Comparison of ENCODE assay signal across 8 mouse cellular contexts in the genomic region with DNA sequence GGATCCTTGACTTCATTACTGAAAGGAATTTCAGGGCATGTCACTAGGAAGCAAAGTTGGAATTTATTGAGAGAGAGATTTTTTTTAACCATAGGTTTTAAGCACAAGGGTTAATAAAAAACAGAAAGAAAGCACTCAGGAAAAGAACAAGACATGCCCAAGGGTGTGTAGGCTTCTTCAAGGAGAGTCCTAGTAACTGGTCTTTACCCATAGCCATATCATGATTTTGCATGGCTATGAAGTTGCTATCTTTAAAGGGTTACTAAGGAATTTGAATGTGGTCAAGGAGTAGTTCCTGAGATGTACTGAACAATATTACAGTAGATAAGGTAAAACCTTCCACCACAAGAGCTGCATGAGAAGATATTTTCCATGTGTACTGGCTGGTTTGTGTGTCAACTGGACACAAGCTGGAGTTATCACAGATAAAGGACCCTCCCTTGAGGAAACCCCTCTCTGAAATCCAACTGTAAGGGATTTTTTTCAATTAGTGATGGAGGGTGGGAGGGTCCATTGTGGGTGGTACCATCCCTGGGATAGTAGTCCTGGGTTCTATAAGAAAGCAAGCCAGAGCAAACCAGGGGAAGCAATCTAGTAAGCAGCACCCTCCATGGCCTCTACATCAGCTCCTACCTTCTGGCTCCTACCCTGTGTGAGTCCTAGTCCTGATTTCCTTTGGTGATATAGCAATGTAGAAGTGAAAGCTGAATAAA.
A peak's percentile ranks its signal among the peaks of the same experiment; 100 is the strongest.
DNase-seq lines count a peak whose midpoint lies in the region; ATAC-seq and TF ChIP-seq lines count a peak whose summit lies in the region.

No protein-coding gene starts in this region.

- TF ChIP-seq CTCF in kidney, adult 2 months (conservative IDR thresholded peaks at IDR 0.05; ENCODE audit: insufficient read depth, insufficient read length, low read depth, low read length), result no peak
- TF ChIP-seq CTCF in hindbrain, postnatal 0 days (IDR thresholded peaks at IDR 0.05; ENCODE audit: low read depth), result no peak
- TF ChIP-seq CTCF in midbrain, postnatal 0 days (IDR thresholded peaks at IDR 0.05), result no peak

- H3K27ac ChIP-seq in kidney, adult 2 months (ENCODE audit: insufficient read depth, low read depth, low read length), result peak overlapping the region; percentile 98
- H3K27ac ChIP-seq in embryonic facial prominence, embryonic 13.5 days, result peak overlapping the region; percentile 68
- no peak overlapping the region for H3K27ac ChIP-seq in hindbrain, postnatal 0 days
- no peak overlapping the region for H3K27ac ChIP-seq in midbrain, postnatal 0 days (ENCODE audit: low read depth, low read length)

- H3K9me3 ChIP-seq in embryonic facial prominence, embryonic 13.5 days, result no peaks in the 10 kb centered on the region
- H3K9me3 ChIP-seq in hindbrain, postnatal 0 days (ENCODE audit: low read length), result no peaks in the 10 kb centered on the region
- H3K9me3 ChIP-seq in midbrain, postnatal 0 days (ENCODE audit: low read length), result no peaks in the 10 kb centered on the region

- ATAC-seq in embryonic facial prominence, embryonic 13.5 days (ENCODE audit: insufficient number of reproducible peaks, insufficient read depth, low FRiP score, low TSS enrichment, low read depth), result no peak
- ATAC-seq in hindbrain, postnatal 0 days, result no peak
- no peak for ATAC-seq in midbrain, postnatal 0 days (ENCODE audit: low FRiP score)

- no peaks in the 10 kb centered on the region for H3K27me3 ChIP-seq in kidney, adult 2 months (replicated peaks; ENCODE audit: control insufficient read depth, insufficient read depth, low read length)
- no peaks in the 10 kb centered on the region for H3K27me3 ChIP-seq in embryonic facial prominence, embryonic 13.5 days
- H3K27me3 ChIP-seq in hindbrain, postnatal 0 days (ENCODE audit: insufficient read depth, low read length), result no peaks in the 10 kb centered on the region
- H3K27me3 ChIP-seq in midbrain, postnatal 0 days (ENCODE audit: insufficient read depth, low read length), result no peaks in the 10 kb centered on the region

- no peaks in the 10 kb centered on the region for H3K36me3 ChIP-seq in kidney, adult 2 months (ENCODE audit: control insufficient read depth, insufficient read depth, low read length)
- H3K36me3 ChIP-seq in embryonic facial prominence, embryonic 13.5 days, result no peaks in the 10 kb centered on the region
- H3K36me3 ChIP-seq in hindbrain, postnatal 0 days (ENCODE audit: insufficient read depth, low read length), result no peaks in the 10 kb centered on the region
- H3K36me3 ChIP-seq in midbrain, postnatal 0 days (ENCODE audit: insufficient read depth, low read length), result no peaks in the 10 kb centered on the region

- DNase-seq in kidney, adult 2 months, result no peak
- DNase-seq in kidney, postnatal 36 days, result no peak
- DNase-seq in hindbrain, postnatal 0 days (ENCODE audit: low spot score), result no peak
- DNase-seq in midbrain, postnatal 0 days (ENCODE audit: low spot score), result no peak
- no peak for DNase-seq in cerebellum, postnatal 36 days
- no peak for DNase-seq in adrenal gland, adult 18-20 months (ENCODE audit: low spot score in 2 of 2)
- DNase-seq in embryo, embryonic 10.5 days (ENCODE audit: low spot score), result no peak

- H3K4me1 ChIP-seq in kidney, adult 2 months (ENCODE audit: control insufficient read depth, insufficient read depth, low read length), result peaks cover 12% of the 10 kb centered on the region
- H3K4me1 ChIP-seq in embryonic facial prominence, embryonic 13.5 days, result peaks cover 10% of the 10 kb centered on the region; the same call in 1 of the 2 replicates
- H3K4me1 ChIP-seq in hindbrain, postnatal 0 days (ENCODE audit: insufficient read depth, low read length), result no peaks in the 10 kb centered on the region
- no peaks in the 10 kb centered on the region for H3K4me1 ChIP-seq in midbrain, postnatal 0 days (ENCODE audit: insufficient read depth, low read length)

- H3K4me3 ChIP-seq in kidney, adult 2 months (ENCODE audit: insufficient read depth, low read depth, low read length), result peak overlapping the region; percentile 32; the same call in 1 of the 2 replicates
- H3K4me3 ChIP-seq in embryonic facial prominence, embryonic 13.5 days, result peak overlapping the region; percentile 23
- no peak overlapping the region for H3K4me3 ChIP-seq in hindbrain, postnatal 0 days (ENCODE audit: low read length)
- H3K4me3 ChIP-seq in midbrain, postnatal 0 days (ENCODE audit: low read depth, low read length), result no peak overlapping the region

- H3K4me2 ChIP-seq in embryonic facial prominence, embryonic 13.5 days, result peak overlapping the region; percentile 55
- 0 out of 2 replicates have a peak overlapping the region, but pooled peaks have one; percentile 4 for H3K4me2 ChIP-seq in hindbrain, postnatal 0 days (ENCODE audit: low read depth, low read length)
- H3K4me2 ChIP-seq in midbrain, postnatal 0 days (ENCODE audit: low read depth, low read length, poor library complexity, severe bottlenecking), result peak overlapping the region; percentile 34

- TF ChIP-seq POLR2A in kidney, adult 2 months (IDR thresholded peaks at IDR 0.05; ENCODE audit: low read depth, low read length), result no peak

- H3K9ac ChIP-seq in embryonic facial prominence, embryonic 13.5 days, result no peak overlapping the region
- no peak overlapping the region for H3K9ac ChIP-seq in hindbrain, postnatal 0 days (replicated peaks; ENCODE audit: low read length)
- H3K9ac ChIP-seq in midbrain, postnatal 0 days (replicated peaks; ENCODE audit: low read length, poor library complexity, severe bottlenecking), result no peak overlapping the region

Comparison
In these comparisons a context has a peak if more than half of its experiments do, and no peak if none do; other contexts are left out.
1. H3K27ac ChIP-seq: peak in kidney, adult 2 months (single experiment) and embryonic facial prominence, embryonic 13.5 days (single experiment); none in hindbrain, postnatal 0 days (single experiment) and midbrain, postnatal 0 days (single experiment).
2. H3K4me3 ChIP-seq: peak in kidney, adult 2 months (single experiment) and embryonic facial prominence, embryonic 13.5 days (single experiment); none in hindbrain, postnatal 0 days (single experiment) and midbrain, postnatal 0 days (single experiment).
3. H3K4me2 ChIP-seq: peak in every context shown above with its lines; median percentile 55 in embryonic facial prominence, embryonic 13.5 days; 34 in midbrain, postnatal 0 days; 4 in hindbrain, postnatal 0 days.